Mouse (Mus musculus) urinary bladder, postnatal 4 days (tissue): Measurements from ENCODE around the gene Wdr45.
"Not testable (repeated sequence)": the region's sequence is repeated elsewhere in the genome, so short reads cannot be mapped to it uniquely, and the experiment has no call there.

Experiments used
- DNase-seq, 2 experiments: peaks; one replicate each; pipeline ENCODE4 v3.0.0; 2021 to 2022; ENCODE audit warnings: low spot score in 2 of 2

Gene Wdr45

GRCm38 (mm10) chrX:7714135-7714899 is at the start of gene Wdr45:
TSS of gene Wdr45 (plus strand) at chrX:7714333.
- DNase-seq, result peak; percentile 89

- DNase-seq, result no peak
Observed at GRCm38 (mm10) chrX:7664791-7665190, 49.3 kb upstream of the Wdr45 start.

GRCm38 (mm10) chrX:7665739-7666502 is 48.2 kb upstream of the Wdr45 start:
- DNase-seq, result no peak

GRCm38 (mm10) chrX:7670390-7670881 is 43.7 kb upstream of the Wdr45 start:
- peak in 1 of 2 experiments; percentile 60 for DNase-seq

GRCm38 (mm10) chrX:7670921-7671623 is 43.1 kb upstream of the Wdr45 start, which contains the start of gene Plp2:
TSS of gene Plp2 (minus strand) at chrX:7671390.
- peak in 1 of 2 experiments; percentile 33 for DNase-seq

- DNase-seq, result no peak
Observed at GRCm38 (mm10) chrX:7672739-7673138, 41.4 kb upstream of the Wdr45 start.

- no peak for DNase-seq
Observed at GRCm38 (mm10) chrX:7673578-7674281, 40.4 kb upstream of the Wdr45 start.

GRCm38 (mm10) chrX:7674284-7675000 is 39.7 kb upstream of the Wdr45 start:
- DNase-seq, result no peak

GRCm38 (mm10) chrX:7675001-7675380 is 39.1 kb upstream of the Wdr45 start:
- DNase-seq, result no peak

- no peak for DNase-seq
Observed at GRCm38 (mm10) chrX:7678986-7679385, 35.1 kb upstream of the Wdr45 start.

GRCm38 (mm10) chrX:7679405-7680056 is 34.6 kb upstream of the Wdr45 start:
- peak; percentile 84 to 87 for DNase-seq

- DNase-seq, result no peak
Observed at GRCm38 (mm10) chrX:7680057-7680412, 34.1 kb upstream of the Wdr45 start.

- no peak for DNase-seq
Observed at GRCm38 (mm10) chrX:7680864-7681263, 33.3 kb upstream of the Wdr45 start, which contains the start of gene Magix. TSS of gene Magix (minus strand) at chrX:7681251.

GRCm38 (mm10) chrX:7688321-7688720 is 25.8 kb upstream of the Wdr45 start:
- no peak for DNase-seq

GRCm38 (mm10) chrX:7690486-7690885 is 23.6 kb upstream of the Wdr45 start:
- DNase-seq, result no peak

- DNase-seq, result no peak
Observed at GRCm38 (mm10) chrX:7692862-7693261, 21.3 kb upstream of the Wdr45 start.

GRCm38 (mm10) chrX:7696520-7696919 is 17.6 kb upstream of the Wdr45 start:
- no peak for DNase-seq

GRCm38 (mm10) chrX:7696954-7697381 is 17.2 kb upstream of the Wdr45 start, which contains the start of gene Gpkow:
TSS of gene Gpkow (plus strand) at chrX:7697131.
- peak; percentile 69 to 72 for DNase-seq

- not testable (repeated sequence) for DNase-seq
Observed at GRCm38 (mm10) chrX:7713764-7714134, 384 bp upstream of the Wdr45 start.

- DNase-seq, result not testable (repeated sequence)
Observed at GRCm38 (mm10) chrX:7716058-7716457, 1.9 kb downstream of the Wdr45 start.
